Mouse (Mus musculus) CH12.LX (cell line): ENCODE results near the gene Atrnl1. TPM values are rescaled to one million over a fixed set of nuclear protein-coding genes. Genes with fewer than 3 reads are reported as not detected.

Experiments
- DNase-seq: peaks from one replicate; pipeline ENCODE4 v3.0.0-alpha.2; 2013; ENCODE audit errors: extremely low read depth
- H3K27ac ChIP-seq: 2 replicates; pipeline ENCODE4 v1.5.1; 2012; ENCODE audit warnings: low read depth, mild to moderate bottlenecking, control low read depth, moderate library complexity; ENCODE audit not compliant: insufficient read depth
- H3K27me3 ChIP-seq: replicated peaks from 2 replicates; pipeline ENCODE3; 2012; ENCODE audit warnings: inconsistent platforms
- H3K36me3 ChIP-seq, 2 experiments: replicated peaks in 1 of 2; 2 replicates each; pipeline versions ENCODE3 to v1.6.1; 2012; ENCODE audit warnings: inconsistent platforms in 1 of 2, low read length in 1 of 2, mild to moderate bottlenecking in 1 of 2, mixed read lengths in 1 of 2, moderate library complexity in 1 of 2; ENCODE audit not compliant: control insufficient read depth in 1 of 2, insufficient read depth in 1 of 2
- H3K4me1 ChIP-seq, 2 experiments: 2 replicates each; pipeline ENCODE4 v1.6.1; 2012; ENCODE audit warnings: inconsistent platforms in 1 of 2, moderate library complexity in 1 of 2; ENCODE audit not compliant: insufficient read depth in 2 of 2, control insufficient read depth in 1 of 2
- H3K4me2 ChIP-seq: 2 replicates; pipeline ENCODE4 v1.6.1; 2012; ENCODE audit warnings: low read depth, mild to moderate bottlenecking, control low read depth; ENCODE audit not compliant: poor library complexity, insufficient read depth, severe bottlenecking
- H3K4me3 ChIP-seq, 3 experiments: fragments of 150-350 bp in 1 of 3; sonication (generic) in 1 of 3; replicated peaks in 1 of 3; 2 replicates each; pipeline versions ENCODE3 to v1.5.1; 2011 to 2012; ENCODE audit warnings: low read depth in 2 of 3, low read length in 2 of 3, mild to moderate bottlenecking in 2 of 3, moderate library complexity in 2 of 3, control low read depth in 1 of 3, improper control_type of control experiment in 1 of 3, inconsistent platforms in 1 of 3, mixed read lengths in 1 of 3; ENCODE audit not compliant: poor library complexity in 1 of 3
- H3K79me2 ChIP-seq: replicated peaks from 2 replicates; pipeline ENCODE4 v1.6.1; 2012; ENCODE audit warnings: mild to moderate bottlenecking, moderate library complexity; ENCODE audit not compliant: control insufficient read depth, poor library complexity, insufficient read depth, severe bottlenecking; ENCODE audit errors: extremely low read depth
- H3K9ac ChIP-seq: 2 replicates; pipeline ENCODE4 v1.6.1; 2012; ENCODE audit warnings: low read depth, mild to moderate bottlenecking, control low read depth, moderate library complexity; ENCODE audit not compliant: insufficient read depth
- H3K9me3 ChIP-seq: replicated peaks from 2 replicates; pipeline ENCODE3; 2012; ENCODE audit warnings: low read length, inconsistent platforms, mixed read lengths
- BHLHE40 ChIP-seq: IDR thresholded peaks from 2 replicates; pipeline ENCODE4 v1.6.1; 2011; ENCODE audit warnings: mild to moderate bottlenecking, low read depth, low read length, improper control_type of control experiment
- CHD1 ChIP-seq: IDR thresholded peaks from 2 replicates; pipeline ENCODE4 v1.6.1; 2012; ENCODE audit warnings: low read depth, low read length, improper control_type of control experiment, inconsistent platforms
- CHD2 ChIP-seq: IDR thresholded peaks from 2 replicates; pipeline ENCODE4 v1.6.1; 2011; ENCODE audit warnings: low read length, improper control_type of control experiment
- ELF1 ChIP-seq: IDR thresholded peaks from 2 replicates; pipeline ENCODE4 v1.6.1; 2014; ENCODE audit warnings: low read depth, mild to moderate bottlenecking, inconsistent platforms, low read length, improper control_type of control experiment
- EP300 ChIP-seq: IDR thresholded peaks from 2 replicates; pipeline ENCODE4 v1.6.1; 2011; ENCODE audit warnings: low read length, improper control_type of control experiment
- ETS1 ChIP-seq: conservative IDR thresholded peaks from 2 replicates; pipeline ENCODE4 v1.6.1; 2012; ENCODE audit warnings: low read depth, mild to moderate bottlenecking, inconsistent platforms, low read length, improper control_type of control experiment, moderate library complexity
- HCFC1 ChIP-seq: IDR thresholded peaks from 2 replicates; pipeline ENCODE4 v1.6.1; 2012; ENCODE audit warnings: low read depth, mild to moderate bottlenecking, inconsistent platforms, low read length, improper control_type of control experiment
- JUN ChIP-seq: IDR thresholded peaks from 2 replicates; pipeline ENCODE4 v1.6.1; 2011; ENCODE audit warnings: low read depth, mild to moderate bottlenecking, low read length, improper control_type of control experiment, moderate library complexity; ENCODE audit not compliant: insufficient read depth
- MAZ ChIP-seq: IDR thresholded peaks from 2 replicates; pipeline ENCODE4 v1.6.1; 2012; ENCODE audit warnings: low read depth, mild to moderate bottlenecking, inconsistent platforms, low read length, improper control_type of control experiment, moderate library complexity
- MEF2A ChIP-seq: IDR thresholded peaks from 2 replicates; pipeline ENCODE4 v1.6.1; 2014; ENCODE audit warnings: low read depth, mild to moderate bottlenecking, inconsistent platforms, low read length, improper control_type of control experiment, borderline replicate concordance
- MXI1 ChIP-seq: IDR thresholded peaks from 2 replicates; pipeline ENCODE4 v1.6.1; 2011; ENCODE audit warnings: mild to moderate bottlenecking, low read depth, low read length, improper control_type of control experiment
- NELFE ChIP-seq: IDR thresholded peaks from 2 replicates; pipeline ENCODE4 v1.6.1; 2011; ENCODE audit warnings: low read depth, low read length, improper control_type of control experiment
- PAX5 ChIP-seq: IDR thresholded peaks from 2 replicates; pipeline ENCODE4 v1.6.1; 2012; ENCODE audit warnings: low read length, inconsistent platforms, mixed read lengths
- RCOR1 ChIP-seq: conservative IDR thresholded peaks from 2 replicates; pipeline ENCODE4 v1.6.1; 2012; ENCODE audit warnings: low read depth, mild to moderate bottlenecking, inconsistent platforms, low read length, improper control_type of control experiment
- UBTF ChIP-seq: IDR thresholded peaks from 2 replicates; pipeline ENCODE4 v1.6.1; 2012; ENCODE audit warnings: low read depth, mild to moderate bottlenecking, inconsistent platforms, low read length, improper control_type of control experiment, moderate library complexity
- USF2 ChIP-seq: conservative IDR thresholded peaks from 2 replicates; pipeline ENCODE4 v1.6.1; 2011; ENCODE audit warnings: low read depth, low read length, improper control_type of control experiment
- ZC3H11A ChIP-seq: IDR thresholded peaks from 2 replicates; pipeline ENCODE4 v1.6.1; 2012; ENCODE audit warnings: low read depth, mild to moderate bottlenecking, inconsistent platforms, low read length, improper control_type of control experiment
- ZNF384 ChIP-seq: IDR thresholded peaks from 2 replicates; pipeline ENCODE4 v1.6.1; 2012; ENCODE audit warnings: low read depth, low read length, improper control_type of control experiment, inconsistent platforms
- dilution Hi-C: fragments of 300-500 bp; cut with MboI; formaldehyde crosslinking; loops from 2 replicates; pipeline ENCODE4 v1.14.3; 2020; ENCODE audit warnings: low sequenced_read_pairs; ENCODE audit not compliant: extremely low pct_unique_long_range_greater_than_20kb, extremely low pct_ligation_motif_present
- in situ Hi-C: fragments of 300-500 bp; cut with MboI; formaldehyde crosslinking; loops from 3 replicates; pipeline ENCODE4 v1.14.3; 2019; ENCODE audit warnings: low sequenced_read_pairs, low pct_ligation_motif_present, low pct_unique_long_range_greater_than_20kb, mixed read lengths
- polyA plus RNA-seq: library from polyadenylated mRNA; unstranded; fragments of >175 nt; gene quantifications from 2 replicates; pipeline ENCODE4 v1.2.1, GENCODE M21; 2012; ENCODE audit warnings: low read depth; ENCODE audit not compliant: insufficient read length
- total RNA-seq, 2 experiments: library from RNA; depleted of rRNA; stranded (reverse); fragments of 300-350 nt in 1 of 2; fragments of >200 nt in 1 of 2; gene quantifications; 2 replicates each; pipeline ENCODE4 v1.2.3; 2012 to 2014

Gene Atrnl1
- total and polyA plus RNA-seq, 3 experiments, result 1.9 TPM

- no peaks in the 10 kb centered on the region for H3K27me3 ChIP-seq
- H3K4me3 ChIP-seq, result no peak overlapping the region
- dilution Hi-C loops, result no loop called here
- H3K79me2 ChIP-seq, result no peaks in the 10 kb centered on the region
- H3K36me3 ChIP-seq, result no peaks in the 10 kb centered on the region
- H3K9ac ChIP-seq, result no peak overlapping the region
- no peak for DNase-seq
- no peaks in the 10 kb centered on the region for H3K9me3 ChIP-seq
- no peak overlapping the region for H3K27ac ChIP-seq
- H3K4me1 ChIP-seq, result no peaks in the 10 kb centered on the region
- TF ChIP-seq MEF2A, result no peak
- TF ChIP-seq USF2, result no peak
- TF ChIP-seq JUN, result no peak
- no peak for TF ChIP-seq RCOR1
- no peak for TF ChIP-seq NELFE
- TF ChIP-seq EP300, result no peak
- no peak for TF ChIP-seq BHLHE40
- no peak for TF ChIP-seq MAZ
- TF ChIP-seq ZNF384, result no peak
- TF ChIP-seq MXI1, result no peak
- no peak for TF ChIP-seq CHD1
- no peak overlapping the region for H3K4me2 ChIP-seq
- in situ Hi-C loops, result loop anchor here (25.0 kb wide), 1 partner anchor 410 kb away; the partner anchor contains the start of gene Gfra1
These were observed 441.1 kb downstream of the Atrnl1 start for GRCm38 (mm10) chr19:58051905-58052304.

DNA sequence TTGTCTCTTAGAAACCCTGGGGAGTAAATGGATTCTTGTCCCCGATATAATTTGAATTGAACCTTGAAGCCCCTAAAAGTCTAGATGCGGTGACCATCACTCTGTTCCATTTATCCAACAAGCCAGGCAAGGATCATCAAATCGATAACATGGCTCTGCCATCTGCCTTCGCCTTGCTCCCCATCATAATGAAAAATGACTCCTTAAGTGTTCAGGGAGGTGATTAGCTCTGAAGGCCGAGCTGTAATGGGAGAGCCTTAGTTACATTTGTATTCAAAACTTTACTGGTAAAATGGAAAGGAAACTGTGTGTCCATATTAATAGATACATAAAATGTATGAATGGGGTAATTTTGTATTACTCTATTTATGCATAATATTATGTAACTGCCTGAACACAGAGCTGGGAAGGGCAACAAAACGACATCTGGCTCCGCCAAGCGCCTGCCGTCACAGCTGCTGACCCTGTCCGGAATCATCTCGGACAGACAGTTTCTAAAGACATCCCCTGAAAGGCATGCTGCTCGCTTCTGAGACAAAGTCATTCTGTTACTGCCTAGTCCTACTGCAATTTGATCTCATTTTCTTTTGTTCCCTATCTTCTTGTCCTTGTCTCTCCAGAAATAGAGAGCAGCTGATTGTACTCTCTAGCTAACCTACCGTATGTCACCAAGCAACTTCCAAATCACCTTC lies 441.8 kb downstream of the Atrnl1 start:
- no peaks in the 10 kb centered on the region for H3K9me3 ChIP-seq
- in situ Hi-C loops, result loop anchor here (25.0 kb wide), 1 partner anchor 410 kb away; the partner anchor contains the start of gene Gfra1
- TF ChIP-seq CHD2, result no peak
- no peak for TF ChIP-seq UBTF
- no peak for TF ChIP-seq PAX5
- no peak for TF ChIP-seq ELF1
- no peak for TF ChIP-seq HCFC1
- no peak for TF ChIP-seq ETS1
- TF ChIP-seq ZC3H11A, result no peak
- TF ChIP-seq, all 38 proteins: peak for 0
- Histone ChIP-seq H3K36me3 (no peaks in the 10 kb centered on the region), H3K9ac (no peak overlapping the region), H3K4me1 (no peaks in the 10 kb centered on the region), H3K79me2 (no peaks in the 10 kb centered on the region), H3K27ac (no peak overlapping the region), H3K4me2 (no peak overlapping the region), H3K4me3 (no peak overlapping the region), H3K27me3 (no peaks in the 10 kb centered on the region)
- dilution Hi-C loops, result no loop called here
- no peak for DNase-seq
